Mouse (Mus musculus): Measurements from ENCODE around the gene Smg7.

- TF ChIP-seq POLR2A (IDR thresholded peaks at IDR 0.05; ENCODE audit: low read depth, low read length) (no peak), CTCF (IDR thresholded peaks at IDR 0.05; ENCODE audit: borderline replicate concordance, insufficient read depth, low read length) (no peak)
Observed at GRCm38 (mm10) chr1:152913483-152914460, 11.3 kb upstream of the Smg7 start.

Data from embryonic fibroblast, embryonic 13.5 days (primary cell).